Mouse (Mus musculus) yolk sac, embryonic 10.5 days (tissue): ENCODE results near the gene Mmp14.

ENCODE experiments used
- DNase-seq: peaks from one replicate; pipeline ENCODE4 v3.0.0-alpha.2; 2017; ENCODE audit warnings: low spot score

Mmp14 gene

GRCm38 (mm10) chr14:54413877-54414700 lies 17.3 kb upstream of the Mmp14 start:
- DNase-seq = no peak

- no peak for DNase-seq
Observed at GRCm38 (mm10) chr14:54415241-54416020, 16.0 kb upstream of the Mmp14 start.

- DNase-seq = no peak
Observed at GRCm38 (mm10) chr14:54416229-54416775, 15.1 kb upstream of the Mmp14 start.

- no peak for DNase-seq
Observed at GRCm38 (mm10) chr14:54416830-54417229, 14.6 kb upstream of the Mmp14 start.

GRCm38 (mm10) chr14:54417623-54418081 lies 13.8 kb upstream of the Mmp14 start, which contains the start of gene Slc7a7:
TSS of gene Slc7a7 (minus strand) at chr14:54417780.
- DNase-seq = peak; percentile 50

GRCm38 (mm10) chr14:54421014-54421413 lies 10.4 kb upstream of the Mmp14 start:
- no peak for DNase-seq

GRCm38 (mm10) chr14:54423406-54423805 lies 8.0 kb upstream of the Mmp14 start:
- no peak for DNase-seq

GRCm38 (mm10) chr14:54424634-54425033 lies 6.8 kb upstream of the Mmp14 start:
- DNase-seq = no peak

GRCm38 (mm10) chr14:54425540-54425939 lies 5.9 kb upstream of the Mmp14 start:
- DNase-seq = no peak

GRCm38 (mm10) chr14:54426003-54426688 lies 5.3 kb upstream of the Mmp14 start:
- DNase-seq = no peak

GRCm38 (mm10) chr14:54426689-54427398 lies 4.6 kb upstream of the Mmp14 start, which contains the start of gene Mrpl52:
TSS of gene Mrpl52 (plus strand) at chr14:54426909.
- peak; percentile 88 for DNase-seq

- no peak for DNase-seq
Observed at GRCm38 (mm10) chr14:54427696-54428095, 3.7 kb upstream of the Mmp14 start.

- DNase-seq = no peak
Observed at GRCm38 (mm10) chr14:54428421-54428820, 3.0 kb upstream of the Mmp14 start.

GRCm38 (mm10) chr14:54429332-54430093 lies 1.9 kb upstream of the Mmp14 start:
- DNase-seq = no peak

GRCm38 (mm10) chr14:54430406-54431145 lies 836 bp upstream of the Mmp14 start:
- DNase-seq = peak; percentile 28

- DNase-seq = peak; percentile 52
Observed at GRCm38 (mm10) chr14:54432078-54432836, 845 bp downstream of the Mmp14 start.

GRCm38 (mm10) chr14:54432837-54433830 lies 1.7 kb downstream of the Mmp14 start:
- DNase-seq = no peak
